Mouse (Mus musculus): ENCODE results near the gene Lgr4.

Gene Lgr4

GRCm38 (mm10) chr2:109969381-109969780 lies 51.9 kb downstream of the Lgr4 start:
- H3K4me3 ChIP-seq (replicated peaks; ENCODE audit: low read length): no peak overlapping the region
- no peaks in the 10 kb centered on the region for H3K9me3 ChIP-seq (ENCODE audit: low read length)
- H3K36me3 ChIP-seq (ENCODE audit: insufficient read depth, low read length): peaks cover 25% of the 10 kb centered on the region
- no peaks in the 10 kb centered on the region for H3K27me3 ChIP-seq (ENCODE audit: insufficient read depth, low read length)
- TF ChIP-seq NANOG (IDR thresholded peaks at IDR 0.05; ENCODE audit: borderline replicate concordance, low read length) (no peak), POU5F1 (IDR thresholded peaks at IDR 0.05; ENCODE audit: borderline replicate concordance, low read length) (no peak), CTCF (conservative IDR thresholded peaks at IDR 0.05; ENCODE audit: low read length) (no peak)
- H3K4me1 ChIP-seq (replicated peaks; ENCODE audit: low read depth, low read length): peaks cover 49% of the 10 kb centered on the region

GRCm38 (mm10) chr2:109969926-109970532 lies 52.6 kb downstream of the Lgr4 start:
- TF ChIP-seq CTCF (conservative IDR thresholded peaks at IDR 0.05; ENCODE audit: low read length) (no peak), NANOG (IDR thresholded peaks at IDR 0.05; ENCODE audit: borderline replicate concordance, low read length) (no peak), POU5F1 (IDR thresholded peaks at IDR 0.05; ENCODE audit: borderline replicate concordance, low read length) (no peak)
- Histone ChIP-seq H3K9me3 (ENCODE audit: low read length) (no peaks in the 10 kb centered on the region), H3K36me3 (ENCODE audit: insufficient read depth, low read length) (peaks cover 32% of the 10 kb centered on the region), H3K27me3 (ENCODE audit: insufficient read depth, low read length) (no peaks in the 10 kb centered on the region), H3K4me1 (replicated peaks; ENCODE audit: low read depth, low read length) (peaks cover 49% of the 10 kb centered on the region), H3K4me3 (replicated peaks; ENCODE audit: low read length) (no peak overlapping the region)

- Histone ChIP-seq H3K27me3 (ENCODE audit: insufficient read depth, low read length) (no peaks in the 10 kb centered on the region), H3K4me1 (replicated peaks; ENCODE audit: low read depth, low read length) (peaks cover 42% of the 10 kb centered on the region), H3K36me3 (ENCODE audit: insufficient read depth, low read length) (peaks cover 40% of the 10 kb centered on the region), H3K9me3 (ENCODE audit: low read length) (no peaks in the 10 kb centered on the region), H3K4me3 (replicated peaks; ENCODE audit: low read length) (no peak overlapping the region)
- no peak for TF ChIP-seq POU5F1 (IDR thresholded peaks at IDR 0.05; ENCODE audit: borderline replicate concordance, low read length)
- TF ChIP-seq NANOG (IDR thresholded peaks at IDR 0.05; ENCODE audit: borderline replicate concordance, low read length): no peak
- no peak for TF ChIP-seq CTCF (conservative IDR thresholded peaks at IDR 0.05; ENCODE audit: low read length)
Measured at GRCm38 (mm10) chr2:109970744-109971410, 53.4 kb downstream of the Lgr4 start.

- H3K9me3 ChIP-seq (ENCODE audit: low read length): no peaks in the 10 kb centered on the region
- TF ChIP-seq NANOG (IDR thresholded peaks at IDR 0.05; ENCODE audit: borderline replicate concordance, low read length) (no peak), POU5F1 (IDR thresholded peaks at IDR 0.05; ENCODE audit: borderline replicate concordance, low read length) (no peak), CTCF (conservative IDR thresholded peaks at IDR 0.05; ENCODE audit: low read length) (no peak)
- no peaks in the 10 kb centered on the region for H3K27me3 ChIP-seq (ENCODE audit: insufficient read depth, low read length)
- no peak overlapping the region for H3K4me3 ChIP-seq (replicated peaks; ENCODE audit: low read length)
- peaks cover 35% of the 10 kb centered on the region for H3K4me1 ChIP-seq (replicated peaks; ENCODE audit: low read depth, low read length)
- peaks cover 50% of the 10 kb centered on the region for H3K36me3 ChIP-seq (ENCODE audit: insufficient read depth, low read length)
Measured at GRCm38 (mm10) chr2:109972310-109972709, 54.9 kb downstream of the Lgr4 start.

- Histone ChIP-seq H3K4me1 (replicated peaks; ENCODE audit: low read depth, low read length) (peaks cover 37% of the 10 kb centered on the region), H3K9me3 (ENCODE audit: low read length) (no peaks in the 10 kb centered on the region), H3K4me3 (replicated peaks; ENCODE audit: low read length) (no peak overlapping the region), H3K27me3 (ENCODE audit: insufficient read depth, low read length) (no peaks in the 10 kb centered on the region), H3K36me3 (ENCODE audit: insufficient read depth, low read length) (peaks cover 56% of the 10 kb centered on the region)
- TF ChIP-seq CTCF (conservative IDR thresholded peaks at IDR 0.05; ENCODE audit: low read length) (no peak), POU5F1 (IDR thresholded peaks at IDR 0.05; ENCODE audit: borderline replicate concordance, low read length) (no peak), NANOG (IDR thresholded peaks at IDR 0.05; ENCODE audit: borderline replicate concordance, low read length) (no peak)
Measured at GRCm38 (mm10) chr2:109972922-109973321, 55.5 kb downstream of the Lgr4 start.

GRCm38 (mm10) chr2:109974807-109975206 lies 57.4 kb downstream of the Lgr4 start:
- Histone ChIP-seq H3K4me1 (replicated peaks; ENCODE audit: low read depth, low read length) (peaks cover 20% of the 10 kb centered on the region), H3K9me3 (ENCODE audit: low read length) (no peaks in the 10 kb centered on the region), H3K36me3 (ENCODE audit: insufficient read depth, low read length) (peaks cover 62% of the 10 kb centered on the region), H3K27me3 (ENCODE audit: insufficient read depth, low read length) (no peaks in the 10 kb centered on the region), H3K4me3 (replicated peaks; ENCODE audit: low read length) (no peak overlapping the region)
- TF ChIP-seq POU5F1 (IDR thresholded peaks at IDR 0.05; ENCODE audit: borderline replicate concordance, low read length): no peak
- TF ChIP-seq CTCF (conservative IDR thresholded peaks at IDR 0.05; ENCODE audit: low read length): no peak
- no peak for TF ChIP-seq NANOG (IDR thresholded peaks at IDR 0.05; ENCODE audit: borderline replicate concordance, low read length)

- no peak for TF ChIP-seq POU5F1 (IDR thresholded peaks at IDR 0.05; ENCODE audit: borderline replicate concordance, low read length)
Measured at GRCm38 (mm10) chr2:109976181-109976580, 58.7 kb downstream of the Lgr4 start.

GRCm38 (mm10) chr2:109977322-109977721 lies 59.9 kb downstream of the Lgr4 start:
- TF ChIP-seq POU5F1 (IDR thresholded peaks at IDR 0.05; ENCODE audit: borderline replicate concordance, low read length) (no peak), NANOG (IDR thresholded peaks at IDR 0.05; ENCODE audit: borderline replicate concordance, low read length) (no peak), CTCF (conservative IDR thresholded peaks at IDR 0.05; ENCODE audit: low read length) (no peak)
- Histone ChIP-seq H3K36me3 (ENCODE audit: insufficient read depth, low read length) (peaks cover 63% of the 10 kb centered on the region), H3K4me3 (replicated peaks; ENCODE audit: low read length) (no peak overlapping the region)

More at GRCm38 (mm10) chr2:109976181-109976580, 58.7 kb downstream of the Lgr4 start:
- Histone ChIP-seq H3K4me1 (replicated peaks; ENCODE audit: low read depth, low read length) (peaks cover 6% of the 10 kb centered on the region), H3K36me3 (ENCODE audit: insufficient read depth, low read length) (peaks cover 60% of the 10 kb centered on the region), H3K27me3 (ENCODE audit: insufficient read depth, low read length) (no peaks in the 10 kb centered on the region), H3K4me3 (replicated peaks; ENCODE audit: low read length) (no peak overlapping the region), H3K9me3 (ENCODE audit: low read length) (no peaks in the 10 kb centered on the region)

More at GRCm38 (mm10) chr2:109977322-109977721, 59.9 kb downstream of the Lgr4 start:
- Histone ChIP-seq H3K9me3 (ENCODE audit: low read length) (no peaks in the 10 kb centered on the region), H3K27me3 (ENCODE audit: insufficient read depth, low read length) (no peaks in the 10 kb centered on the region), H3K4me1 (replicated peaks; ENCODE audit: low read depth, low read length) (peaks cover 5% of the 10 kb centered on the region; the same call in 1 of the 2 replicates)
